Mouse (Mus musculus) mouse trophoblast stem cell (cell line): ENCODE data around the gene Hip1.

ENCODE experiments used
- in situ Hi-C, 2 experiments: fragments of 300-500 bp; cut with MseI, MboI; formaldehyde crosslinking; loops; 2 replicates in 1 of 2; 3 replicates in 1 of 2; pipeline ENCODE4 v1.15.1; 2025

Gene Hip1

DNA sequence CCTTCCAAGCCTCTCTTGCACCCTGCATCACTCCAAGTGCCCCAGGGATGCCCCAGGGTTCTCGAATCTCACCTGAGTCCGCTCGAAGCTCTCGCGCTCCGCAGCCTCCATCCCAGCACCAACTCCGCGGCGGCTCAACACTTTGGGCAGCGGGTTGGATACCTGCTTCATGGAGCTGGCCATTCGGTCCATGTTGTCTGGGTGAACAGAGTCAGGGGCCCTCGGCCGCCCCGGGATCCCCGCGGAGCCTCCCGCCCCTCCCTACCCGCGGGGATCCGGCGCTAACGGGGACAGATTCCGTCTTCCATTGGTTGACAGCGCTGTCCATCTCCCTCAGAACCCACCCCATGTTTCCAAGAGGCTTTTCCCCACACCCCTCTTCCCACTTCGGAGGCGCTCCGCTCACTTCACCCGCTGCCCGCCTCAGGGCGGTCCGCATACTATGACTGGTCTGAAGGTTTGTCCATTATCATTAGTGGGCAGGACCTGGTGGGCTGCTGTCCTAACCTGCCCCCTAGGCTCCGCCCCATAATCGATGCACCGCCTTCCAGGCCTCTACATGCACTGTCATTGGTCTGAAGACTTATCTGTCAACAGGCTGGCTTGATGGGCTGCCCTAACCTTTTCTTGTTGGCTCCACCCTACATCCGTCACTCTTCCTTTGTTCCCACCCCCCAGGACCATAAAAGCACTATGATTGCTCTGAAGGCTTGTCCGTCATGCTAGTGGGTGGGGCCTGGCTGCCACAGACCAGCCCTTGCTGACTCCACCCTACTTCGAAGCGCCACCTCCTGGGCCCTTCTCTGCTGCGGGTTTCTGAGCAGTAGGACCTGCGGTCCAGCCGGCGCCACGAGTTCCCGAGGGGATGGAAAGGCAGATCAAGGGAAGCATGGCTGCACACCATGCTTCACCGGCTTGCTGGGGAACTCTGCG, at the start of gene Hip1:
Gene Hip1 (minus strand): TSS at position 256 of the 933 bp plus-strand sequence.
- in situ Hi-C loops = no loop called here

DNA sequence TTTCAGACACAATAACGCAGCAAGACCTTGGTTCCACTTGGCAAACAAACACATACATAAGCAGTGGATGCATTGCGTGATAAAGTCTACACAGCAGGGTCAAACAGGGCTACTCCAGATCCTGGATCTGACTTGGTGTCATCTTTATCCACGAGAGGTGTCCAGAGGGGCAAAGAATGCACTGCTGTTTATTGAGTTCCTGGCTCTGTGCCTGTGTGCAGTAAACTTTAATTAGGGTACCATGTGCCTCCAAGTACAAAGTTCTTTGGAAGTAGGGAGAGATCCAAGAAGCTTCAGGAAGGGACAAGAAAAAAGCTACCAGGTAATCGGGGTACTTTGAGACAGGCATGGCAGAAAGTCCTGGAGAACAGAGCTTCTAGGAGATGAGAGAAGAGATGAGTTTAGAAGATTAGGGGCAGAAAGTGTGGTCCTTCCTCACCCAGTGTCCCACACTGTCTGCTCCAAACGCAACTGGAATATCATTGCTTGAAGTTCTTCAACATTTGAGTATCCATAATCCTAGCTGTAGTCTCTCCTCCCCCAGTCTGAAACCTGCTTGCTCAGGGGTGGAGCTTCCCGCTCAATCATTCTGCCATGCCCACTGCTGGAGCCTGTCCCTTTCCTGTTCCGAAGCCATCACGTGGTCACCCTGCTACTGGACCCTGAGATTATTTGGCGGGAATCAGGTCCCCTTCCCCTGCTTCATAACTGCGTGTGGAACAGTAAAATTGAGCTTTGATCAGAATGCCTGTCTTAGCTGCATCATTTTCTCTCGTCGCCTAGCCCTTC, 45.3 kb upstream of the Hip1 start:
- in situ Hi-C loops = no loop called here

- in situ Hi-C loops = no loop called here
These were observed 42.8 kb upstream of the Hip1 start for GRCm38 (mm10) chr5:135587764-135588163.

DNA sequence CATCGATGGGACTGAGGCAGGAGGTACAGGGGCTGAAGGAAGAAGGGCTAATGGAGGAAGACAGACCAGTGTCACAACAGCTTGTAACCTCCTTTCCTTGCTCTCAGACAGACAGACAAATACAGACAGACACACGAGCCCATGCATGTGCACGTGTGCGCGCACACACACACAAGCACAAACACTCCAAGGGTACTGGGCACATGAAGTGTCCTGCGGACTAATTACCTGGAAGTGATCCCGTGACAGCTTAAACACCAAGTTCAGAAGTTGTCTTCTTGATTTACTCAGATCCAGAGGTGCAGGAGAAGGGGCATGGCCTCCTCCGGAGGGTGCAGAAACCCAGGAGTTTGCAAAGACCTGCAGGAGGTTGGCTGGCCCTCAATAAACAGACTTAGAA, 40.8 kb upstream of the Hip1 start:
- in situ Hi-C loops = no loop called here

GRCm38 (mm10) chr5:135582330-135582729, 37.4 kb upstream of the Hip1 start:
- in situ Hi-C loops = no loop called here

- in situ Hi-C loops = no loop called here
These were observed 34.4 kb upstream of the Hip1 start for GRCm38 (mm10) chr5:135579331-135579751.

- in situ Hi-C loops = no loop called here
These were observed 31.1 kb upstream of the Hip1 start for GRCm38 (mm10) chr5:135576055-135576454.

GRCm38 (mm10) chr5:135573006-135573405, 28.1 kb upstream of the Hip1 start, which contains the start of gene Ccl24:
Gene Ccl24 (minus strand): TSS chr5:135573049.
- in situ Hi-C loops = no loop called here

- in situ Hi-C loops = no loop called here
These were observed 23.8 kb upstream of the Hip1 start for GRCm38 (mm10) chr5:135568698-135569097.

- in situ Hi-C loops = no loop called here
These were observed 22.8 kb upstream of the Hip1 start for GRCm38 (mm10) chr5:135567556-135568265.

DNA sequence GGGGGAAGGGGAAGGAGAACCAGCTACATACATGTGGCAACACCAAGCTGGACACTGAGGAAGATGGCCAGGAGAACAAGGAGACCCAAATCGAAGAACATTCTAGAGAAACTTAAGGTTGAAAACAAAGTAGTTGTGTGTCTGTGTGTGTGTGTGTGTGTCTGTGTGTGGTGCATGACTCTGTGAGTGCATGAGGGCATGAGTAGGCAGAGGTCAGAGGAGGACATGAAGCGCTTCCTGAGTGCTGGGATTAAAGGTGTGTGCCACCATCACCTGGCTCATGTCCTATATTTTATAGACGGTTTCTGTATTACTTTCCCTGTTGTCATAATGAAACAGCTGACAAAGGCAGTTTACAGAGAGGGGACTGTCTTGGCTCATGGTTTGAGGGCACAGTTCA, 18.5 kb upstream of the Hip1 start, which contains the start of gene Ccl26:
Gene Ccl26 (minus strand): TSS at position 101 of the 400 bp plus-strand sequence.
- in situ Hi-C loops = no loop called here

- in situ Hi-C loops = loop anchor here in 1 of 2 experiments (5.0 to 10.0 kb wide), 2 partner anchors 40 to 207 kb away; no protein-coding TSS in a partner anchor
These were observed 12.8 kb upstream of the Hip1 start for GRCm38 (mm10) chr5:135557671-135558070.

GRCm38 (mm10) chr5:135557051-135557450, 12.1 kb upstream of the Hip1 start:
- in situ Hi-C loops = loop anchor here in 1 of 2 experiments (5.0 to 10.0 kb wide), 2 partner anchors 40 to 208 kb away; no protein-coding TSS in a partner anchor

DNA sequence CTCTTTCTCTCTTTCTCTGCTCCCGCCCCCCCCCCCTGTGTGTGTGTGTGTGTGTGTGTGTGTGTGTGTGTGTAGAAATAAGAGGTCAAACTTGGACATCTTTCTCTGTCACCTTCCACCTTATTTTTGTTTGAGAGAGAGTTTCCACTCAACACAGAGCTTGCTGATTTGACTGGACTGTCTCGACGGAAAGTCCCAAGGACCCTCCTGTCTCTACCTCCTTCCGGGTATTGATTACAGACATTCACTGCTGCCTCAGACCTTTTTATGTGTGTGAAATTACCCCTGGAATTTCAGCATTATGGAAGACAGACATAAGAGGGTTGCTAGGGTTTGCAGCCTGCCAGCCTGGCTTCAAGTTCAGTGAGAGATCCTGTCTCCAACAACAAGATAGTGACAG, 11.3 kb upstream of the Hip1 start:
- in situ Hi-C loops = loop anchor here in 1 of 2 experiments (5.0 to 10.0 kb wide), 2 partner anchors 41 to 209 kb away; no protein-coding TSS in a partner anchor

DNA sequence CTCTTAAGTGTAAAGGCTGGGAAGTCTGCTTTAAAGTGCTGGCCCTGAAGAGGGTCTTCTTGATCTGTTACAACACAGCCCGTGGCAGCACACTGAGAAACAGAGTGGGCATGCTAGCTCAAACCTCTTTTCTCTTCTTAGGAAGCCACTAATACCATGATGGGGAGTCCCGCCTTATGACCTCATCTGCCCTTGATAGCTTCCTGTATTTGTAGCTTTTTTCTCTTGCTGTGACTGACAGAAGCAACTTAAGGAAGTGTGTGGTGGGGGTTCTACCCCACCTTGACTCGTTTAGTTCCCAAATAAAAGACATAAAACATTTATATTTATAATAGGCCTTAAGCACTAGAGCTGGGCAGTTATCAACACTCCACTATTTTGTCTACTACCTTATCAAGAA, 6.7 kb upstream of the Hip1 start:
- in situ Hi-C loops = loop anchor here (5.0 to 10.0 kb wide), 2 partner anchors 61 to 213 kb away; no protein-coding TSS in a partner anchor

DNA sequence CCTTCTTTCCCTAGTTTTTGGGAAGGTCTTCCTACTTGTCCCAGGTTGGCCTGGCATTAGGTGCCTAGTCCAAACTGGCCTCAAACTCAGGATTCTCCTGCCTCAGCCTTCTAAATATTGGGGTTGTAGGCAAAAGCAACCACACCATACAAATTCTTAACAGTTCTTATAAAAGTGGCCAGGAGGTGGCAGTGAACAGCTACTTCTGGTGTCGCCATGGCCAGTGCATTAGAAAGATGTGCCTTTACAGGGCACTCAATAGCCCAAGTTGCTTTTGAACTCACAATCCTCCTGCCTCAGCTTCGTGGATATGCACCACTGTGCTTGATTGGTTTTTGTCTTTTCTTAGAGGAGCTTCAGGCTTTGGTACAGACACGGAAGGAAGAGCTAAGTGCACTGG, 6.0 kb upstream of the Hip1 start:
- in situ Hi-C loops = loop anchor here (5.0 to 10.0 kb wide), 2 partner anchors 61 to 214 kb away; no protein-coding TSS in a partner anchor

DNA sequence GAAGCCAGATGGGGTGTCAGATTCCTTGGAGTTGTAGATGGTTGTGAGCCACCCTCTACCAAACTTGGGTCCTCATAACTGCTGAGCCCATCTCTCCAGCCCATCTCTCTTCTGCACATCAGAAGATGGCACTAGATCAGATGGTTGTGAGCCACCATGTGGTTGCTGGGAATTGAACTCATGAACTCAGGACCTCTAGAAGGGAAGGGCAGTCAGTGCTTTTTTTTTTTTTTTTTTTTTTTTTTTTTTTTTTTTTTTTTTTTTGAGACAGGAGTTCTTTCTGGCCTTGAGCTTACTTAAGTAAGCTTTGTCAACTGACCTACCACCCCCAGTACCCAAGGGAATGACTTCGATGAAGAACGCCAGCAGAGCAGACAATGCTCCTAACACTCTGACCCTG, 3.1 kb upstream of the Hip1 start:
- in situ Hi-C loops = no loop called here

DNA sequence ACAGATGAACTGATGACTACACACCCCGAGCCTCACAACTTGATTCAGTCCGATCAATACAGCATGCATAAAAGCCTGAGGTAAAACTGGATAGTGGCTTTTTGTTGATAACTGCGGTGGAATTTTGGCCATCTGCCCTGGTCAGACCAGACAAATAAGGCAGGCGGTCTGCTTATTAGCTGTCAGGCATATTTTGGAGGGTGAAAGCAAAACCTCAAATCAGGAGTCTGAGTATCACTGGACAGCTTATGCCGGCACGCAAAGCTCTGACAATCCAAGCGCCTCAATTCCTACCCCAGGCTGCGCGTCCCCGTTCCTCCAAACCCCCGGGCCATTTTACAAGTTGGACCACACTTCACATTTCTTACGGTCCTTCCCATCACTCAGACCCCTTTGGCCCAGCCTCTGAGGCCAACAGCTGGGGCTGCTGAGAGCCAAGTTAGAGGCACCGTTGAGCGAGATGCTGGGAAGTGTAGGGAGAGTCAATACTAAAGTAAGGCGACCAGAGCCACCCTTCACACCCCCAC, 825 bp downstream of the Hip1 start:
- in situ Hi-C loops = no loop called here

DNA sequence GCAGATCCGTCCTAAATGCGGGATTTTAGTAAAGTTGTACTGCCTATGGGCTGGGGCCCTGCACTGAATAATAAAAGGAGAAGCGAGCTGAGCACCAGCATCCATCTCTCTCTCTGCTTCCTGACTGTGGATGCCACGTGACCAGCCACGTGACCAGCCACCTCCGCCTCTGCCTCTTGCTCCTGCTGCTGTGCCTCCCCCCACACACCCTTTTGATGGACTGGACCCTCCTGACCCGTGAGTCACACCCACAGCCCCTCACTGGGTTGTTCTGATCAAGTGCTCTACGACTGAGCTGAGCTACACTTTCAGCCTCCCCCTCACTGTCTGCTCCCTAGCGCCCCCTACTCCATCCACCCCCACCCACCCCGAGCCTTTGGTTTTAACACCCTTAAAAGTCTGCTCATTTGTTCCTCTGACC, 7.1 kb downstream of the Hip1 start:
- in situ Hi-C loops = no loop called here

DNA sequence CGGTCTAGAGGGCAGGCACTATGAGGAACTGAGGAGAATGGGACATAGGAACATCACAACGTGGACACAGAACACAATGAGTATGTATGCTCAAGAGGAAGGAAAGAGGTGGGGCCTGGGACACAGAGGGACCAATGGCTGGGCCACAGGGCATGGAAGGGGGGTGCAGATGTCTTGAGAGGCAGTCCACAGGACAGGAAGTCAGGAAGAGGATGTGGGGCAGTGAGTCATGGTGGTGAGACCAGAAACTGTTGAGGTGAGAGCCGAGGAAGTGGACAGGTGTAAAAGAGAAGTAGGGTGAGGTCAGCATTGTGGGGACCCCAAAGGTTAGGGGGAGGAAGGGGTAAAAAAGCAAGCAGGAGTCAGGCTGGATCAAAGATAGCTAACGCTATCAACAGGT, 7.6 kb downstream of the Hip1 start:
- in situ Hi-C loops = no loop called here

DNA sequence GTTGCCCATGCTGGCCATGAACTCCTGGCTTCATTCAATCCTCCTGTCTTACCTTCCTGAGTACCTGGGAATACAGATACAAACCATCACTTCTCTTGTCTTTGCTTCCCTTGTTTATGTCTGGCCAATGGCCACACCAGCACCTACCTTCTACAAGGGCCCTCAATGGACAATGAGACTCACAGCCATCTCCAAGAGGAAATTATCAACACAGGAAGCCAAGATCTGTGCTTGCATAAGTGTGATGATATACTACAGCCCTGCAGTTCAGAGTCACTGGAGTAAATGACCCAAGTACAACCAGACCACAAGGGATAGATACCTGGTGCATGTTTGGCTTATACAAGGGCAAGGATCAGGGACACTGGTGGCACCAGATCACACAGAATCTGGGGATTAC, 9.1 kb downstream of the Hip1 start:
- in situ Hi-C loops = no loop called here
